Mouse (Mus musculus) adrenal gland, postnatal 36 days (tissue): ENCODE measurements around the gene Zbtb1. TPM values are rescaled to one million over a fixed set of nuclear protein-coding genes. Genes with fewer than 3 reads are reported as not detected.

Source experiments
- DNase-seq, 2 experiments: peaks; one replicate each; pipeline ENCODE4 v3.0.0; 2021; ENCODE audit warnings: mixed read lengths in 1 of 2
- long read RNA-seq, 2 experiments: library from polyadenylated mRNA; stranded (forward); transcript quantifications; one replicate each; pipeline ENCODE4 v2.0.0; 2021; ENCODE audit warnings: borderline sequencing depth in 2 of 2
- total RNA-seq, 2 experiments: library from RNA; stranded (reverse); gene quantifications; 2 replicates each; pipeline ENCODE4 v1.2.3; 2021

Gene Zbtb1
- total RNA-seq: 1 to 10 TPM; 5.2 to 5.8 TPM
- long read RNA-seq, experiment 1, full-length matches to known transcripts: 15 of 24 reads
- long read RNA-seq, experiment 1, partial matches to known transcripts: 0 of 24 reads
- long read RNA-seq, experiment 1, other reads (novel, unspliced or antisense): 9 of 24 reads
- long read RNA-seq, experiment 2, full-length matches to known transcripts: 3 of 4 reads
- long read RNA-seq, experiment 2, partial matches to known transcripts: 0 of 4 reads
- long read RNA-seq, experiment 2, other reads (novel, unspliced or antisense): 1 of 4 reads

GRCm38 (mm10) chr12:76369978-76370830, at the start of gene Zbtb1:
Gene Zbtb1, plus strand, starts transcription at chr12:76370266.
- DNase-seq: peak; percentile 84 to 87

GRCm38 (mm10) chr12:76324679-76325431, 45.2 kb upstream of the Zbtb1 start, which contains the start of gene Akap5:
Gene Akap5, plus strand, starts transcription at chr12:76324891.
- peak; percentile 68 to 77 for DNase-seq

- no peak for DNase-seq
Observed at GRCm38 (mm10) chr12:76326437-76327220, 43.4 kb upstream of the Zbtb1 start.

GRCm38 (mm10) chr12:76328567-76329354, 41.3 kb upstream of the Zbtb1 start:
- no peak for DNase-seq

GRCm38 (mm10) chr12:76333688-76334087, 36.4 kb upstream of the Zbtb1 start:
- DNase-seq: no peak

- DNase-seq: no peak
Observed at GRCm38 (mm10) chr12:76335641-76336040, 34.4 kb upstream of the Zbtb1 start.

- DNase-seq: no peak
Observed at GRCm38 (mm10) chr12:76336111-76336965, 33.7 kb upstream of the Zbtb1 start.

GRCm38 (mm10) chr12:76341080-76341479, 29.0 kb upstream of the Zbtb1 start:
- peak; percentile 45 to 60 for DNase-seq

- peak in 1 of 2 experiments; percentile 18 for DNase-seq
Observed at GRCm38 (mm10) chr12:76345759-76346455, 24.2 kb upstream of the Zbtb1 start.

- DNase-seq: no peak
Observed at GRCm38 (mm10) chr12:76349680-76350220, 20.3 kb upstream of the Zbtb1 start.

GRCm38 (mm10) chr12:76360868-76361267, 9.2 kb upstream of the Zbtb1 start:
- DNase-seq: no peak

- no peak for DNase-seq
Observed at GRCm38 (mm10) chr12:76361405-76362302, 8.4 kb upstream of the Zbtb1 start.

GRCm38 (mm10) chr12:76362303-76362676, 7.8 kb upstream of the Zbtb1 start:
- no peak for DNase-seq

- no peak for DNase-seq
Observed at GRCm38 (mm10) chr12:76366276-76366675, 3.8 kb upstream of the Zbtb1 start.

- peak; percentile 38 to 59 for DNase-seq
Observed at GRCm38 (mm10) chr12:76367096-76367995, 2.7 kb upstream of the Zbtb1 start.

GRCm38 (mm10) chr12:76368201-76368789, 1.8 kb upstream of the Zbtb1 start:
- no peak for DNase-seq
